Mouse (Mus musculus): Measurements from ENCODE around the gene Vopp1. TPM values are rescaled to one million over a fixed set of nuclear protein-coding genes. Genes with fewer than 3 reads are reported as not detected.

Gene Vopp1
- polyA plus RNA-seq, 1 experiment from 2014 or later: 77.2 TPM

DNA sequence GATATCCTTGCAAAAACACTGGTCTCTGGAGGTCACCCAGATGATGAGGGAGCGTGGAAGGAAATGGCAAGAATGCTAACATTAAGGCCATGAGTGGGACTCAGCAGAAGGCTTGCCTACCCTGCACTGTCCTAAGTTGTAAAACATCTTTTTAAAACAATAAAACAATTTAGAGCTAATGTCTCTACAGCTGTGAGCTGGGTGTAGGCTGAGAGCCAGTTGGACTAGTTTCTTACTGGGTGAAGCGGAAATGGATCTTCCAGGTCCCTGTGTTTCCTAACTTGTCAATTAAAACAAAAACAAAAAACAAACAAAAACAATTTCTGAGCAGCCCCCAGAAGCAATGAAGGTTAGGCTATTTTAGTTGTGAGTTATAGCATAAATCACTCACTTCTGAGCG, 131.8 kb downstream of the Vopp1 start:
- Histone ChIP-seq H3K36me3 (ENCODE audit: control insufficient read depth, insufficient read depth, low read length) (no peaks in the 10 kb centered on the region), H3K27ac (ENCODE audit: low read depth, low read length) (no peak overlapping the region), H3K4me2 (ENCODE audit: low read depth) (no peak overlapping the region), H3K9me3 (ENCODE audit: control insufficient read depth, low read length) (no peaks in the 10 kb centered on the region), H3K27me3 (ENCODE audit: control insufficient read depth, insufficient read depth, low read length) (no peaks in the 10 kb centered on the region), H3K4me3 (ENCODE audit: low read depth, low read length) (no peak overlapping the region), H3K9ac (ENCODE audit: low read length) (no peak overlapping the region), H3K4me1 (ENCODE audit: control insufficient read depth, insufficient read depth, low read length) (no peaks in the 10 kb centered on the region)
- no peak for DNase-seq (ENCODE audit: low spot score)
- 81% methylated on average over 3 of the region's 3 CpGs for WGBS
- ATAC-seq (ENCODE audit: insufficient read depth, low FRiP score, low TSS enrichment): no peak

DNA sequence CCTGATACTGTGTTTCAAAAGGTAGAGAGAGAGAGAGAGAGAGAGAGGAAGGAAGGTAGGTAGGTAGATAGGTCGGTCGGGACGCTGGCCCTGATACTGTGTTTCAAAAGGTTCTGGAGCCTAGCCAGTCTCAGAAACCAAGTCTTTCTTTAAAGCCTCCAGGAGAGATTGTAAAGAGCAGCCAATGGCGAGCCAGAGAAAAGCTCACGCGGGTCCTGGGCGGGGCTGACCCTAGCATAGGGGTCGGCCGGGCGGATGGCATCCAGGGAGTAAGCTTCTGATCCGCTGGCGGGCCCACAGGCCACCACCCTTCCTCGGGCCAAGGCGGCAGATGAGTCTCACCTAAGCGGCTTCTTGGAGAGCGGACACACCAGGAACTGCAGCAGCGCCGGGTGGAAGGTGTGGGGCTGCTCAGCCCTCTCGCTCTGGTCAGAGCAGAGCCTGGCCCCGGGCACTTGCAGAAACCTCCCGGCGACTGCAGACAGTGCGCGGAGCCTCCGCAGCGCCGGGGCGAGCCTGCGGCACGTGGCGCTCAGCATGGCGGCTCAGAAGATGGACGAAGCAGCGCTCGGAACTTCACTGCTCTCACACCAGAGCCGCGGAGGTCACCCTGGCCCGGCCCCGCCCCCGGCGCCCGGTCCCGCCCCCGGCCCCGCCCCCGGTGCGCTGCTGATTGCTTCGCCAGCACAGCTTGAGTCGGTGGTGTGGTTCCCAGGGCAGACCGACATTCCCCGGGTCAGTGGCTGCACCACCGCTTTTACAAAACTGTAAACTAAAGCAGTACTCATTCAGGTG, 133.3 kb downstream of the Vopp1 start, which contains the start of gene Pyurf:
Pyurf (minus strand) TSS at position 612 of the 795 bp plus-strand sequence.
- no peaks in the 10 kb centered on the region for H3K9me3 ChIP-seq (ENCODE audit: control insufficient read depth, low read length)
- peak within 1 kb of the TSS; percentile 76 for H3K4me3 ChIP-seq (ENCODE audit: low read depth, low read length)
- H3K4me2 ChIP-seq (ENCODE audit: low read depth): peak within 1 kb of the TSS; percentile 83
- peak within 1 kb of the TSS; percentile 80 for H3K9ac ChIP-seq (ENCODE audit: low read length)
- H3K27me3 ChIP-seq (ENCODE audit: control insufficient read depth, insufficient read depth, low read length): no peaks in the 10 kb centered on the region
- no peaks in the 10 kb centered on the region for H3K4me1 ChIP-seq (ENCODE audit: control insufficient read depth, insufficient read depth, low read length)
- WGBS: under 1% methylated on average over 52 of the region's 52 CpGs
- peak; percentile 98 for ATAC-seq (ENCODE audit: insufficient read depth, low FRiP score, low TSS enrichment)
- H3K27ac ChIP-seq (ENCODE audit: low read depth, low read length): peak within 1 kb of the TSS; percentile 90
- DNase-seq (ENCODE audit: low spot score): peak; percentile 88
- H3K36me3 ChIP-seq (ENCODE audit: control insufficient read depth, insufficient read depth, low read length): no peaks in the 10 kb centered on the region

DNA sequence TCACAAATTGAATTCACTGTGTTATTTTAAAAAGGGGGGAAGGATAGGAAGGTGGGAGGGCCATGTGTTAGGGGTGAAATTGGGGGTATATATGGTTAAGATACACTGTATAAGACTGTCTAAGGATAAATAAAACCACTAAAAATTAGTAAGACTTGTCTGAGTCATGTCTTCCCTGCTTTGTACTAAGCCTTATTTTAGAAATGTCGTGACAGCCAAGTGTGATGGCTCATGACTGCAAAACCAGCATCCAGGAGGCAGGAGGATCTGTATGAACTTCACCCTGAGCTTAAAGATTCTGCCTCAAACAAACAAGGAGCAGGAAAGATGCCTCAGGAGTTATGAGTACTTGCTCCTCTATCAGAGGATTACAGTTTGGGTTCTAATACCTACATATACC, 140.8 kb downstream of the Vopp1 start:
- H3K27ac ChIP-seq (ENCODE audit: low read depth, low read length): no peak overlapping the region
- no peak overlapping the region for H3K4me3 ChIP-seq (ENCODE audit: low read depth, low read length)
- H3K27me3 ChIP-seq (ENCODE audit: control insufficient read depth, insufficient read depth, low read length): no peaks in the 10 kb centered on the region
- DNase-seq (ENCODE audit: low spot score): no peak
- 94% methylated on average over 1 of the region's 1 CpGs for WGBS
- no peak overlapping the region for H3K4me2 ChIP-seq (ENCODE audit: low read depth)
- H3K4me1 ChIP-seq (ENCODE audit: control insufficient read depth, insufficient read depth, low read length): no peaks in the 10 kb centered on the region
- no peak for ATAC-seq (ENCODE audit: insufficient read depth, low FRiP score, low TSS enrichment)
- no peak overlapping the region for H3K9ac ChIP-seq (ENCODE audit: low read length)
- H3K9me3 ChIP-seq (ENCODE audit: control insufficient read depth, low read length): no peaks in the 10 kb centered on the region
- no peaks in the 10 kb centered on the region; the same call in 1 of the 2 replicates for H3K36me3 ChIP-seq (ENCODE audit: control insufficient read depth, insufficient read depth, low read length)

Other genes with a start within 250 kb of the Vopp1 start
- gene Herc6, start 244.2 kb downstream of the Vopp1 start, polyA plus RNA-seq (2014; fragmentation: Nextera tagmentation; extraction: Ambion mirVana): 2.5 and 2.9 TPM in 2 replicates
- 21.0 and 21.8 TPM in 2 replicates for gene Pyurf, start 133.1 kb downstream of the Vopp1 start, polyA plus RNA-seq (2014; fragmentation: Nextera tagmentation; extraction: Ambion mirVana)
- 48.9 and 52.8 TPM in 2 replicates for gene Lancl2, start 122.6 kb downstream of the Vopp1 start, polyA plus RNA-seq (2014; fragmentation: Nextera tagmentation; extraction: Ambion mirVana)
- not detected in 2 replicates for gene Vmn1r21, start 25.2 kb upstream of the Vopp1 start, polyA plus RNA-seq (2014; fragmentation: Nextera tagmentation; extraction: Ambion mirVana)
- gene Vmn1r22, start 82.9 kb upstream of the Vopp1 start, polyA plus RNA-seq (2014; fragmentation: Nextera tagmentation; extraction: Ambion mirVana): not detected in 2 replicates
- not detected in 2 replicates for gene Vmn1r23, start 101.7 kb upstream of the Vopp1 start, polyA plus RNA-seq (2014; fragmentation: Nextera tagmentation; extraction: Ambion mirVana)
- gene Vmn1r24, start 136.3 kb upstream of the Vopp1 start, polyA plus RNA-seq (2014; fragmentation: Nextera tagmentation; extraction: Ambion mirVana): not detected in 2 replicates
- not detected in 2 replicates for gene Vmn1r25, start 155.7 kb upstream of the Vopp1 start, polyA plus RNA-seq (2014; fragmentation: Nextera tagmentation; extraction: Ambion mirVana)
- gene Vmn1r26, start 190.0 kb upstream of the Vopp1 start, polyA plus RNA-seq (2014; fragmentation: Nextera tagmentation; extraction: Ambion mirVana): not detected in 2 replicates

Data from neural tube, embryonic 11.5 days (tissue).